Mouse (Mus musculus): ENCODE results near the gene Dync1li1. TPM values are rescaled to one million over a fixed set of nuclear protein-coding genes. Genes with fewer than 3 reads are reported as not detected.
A peak's percentile ranks its signal among the peaks of the same experiment; 100 is the strongest.

Gene Dync1li1
- total and polyA plus RNA-seq, 3 experiments = 35.2 to 40.0 TPM; not detected in 1

DNA sequence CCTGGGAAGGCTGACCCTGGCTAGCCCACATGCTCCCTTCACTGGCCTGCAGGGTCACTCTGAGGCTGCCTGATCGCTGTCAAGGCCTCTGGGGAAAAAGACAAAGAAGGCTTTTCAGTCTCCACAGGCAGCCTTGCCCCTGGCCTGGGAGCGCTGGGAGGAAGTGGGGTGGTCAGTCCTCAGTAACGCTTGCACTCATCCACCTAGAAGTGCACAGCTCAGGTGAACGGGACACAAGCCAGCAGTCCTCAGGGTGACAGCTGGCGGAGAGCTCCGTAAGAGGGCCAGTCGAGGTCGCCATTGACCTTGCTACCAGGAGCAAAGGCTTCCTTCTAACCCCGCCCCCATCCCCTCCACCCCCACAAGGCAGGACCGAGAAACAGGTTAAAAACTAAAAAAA, 79.5 kb downstream of the Dync1li1 start:
- H3K9me3 ChIP-seq (replicated peaks; ENCODE audit: insufficient read depth, low read length) = no peaks in the 10 kb centered on the region
- peak in 1 of 2 experiments; percentile 30; a peak in 1 of 4 replicates for TF ChIP-seq POLR2A (IDR thresholded peaks at IDR 0.05; ENCODE audit: control insufficient read depth in 1 of 2, insufficient read depth in 1 of 2, low read depth in 1 of 2, low read length in 2 of 2, poor library complexity in 1 of 2)
- no peak for TF ChIP-seq MAFK (IDR thresholded peaks at IDR 0.05; ENCODE audit: borderline replicate concordance, low read depth, low read length)
- no peak for TF ChIP-seq TBP (IDR thresholded peaks at IDR 0.05; ENCODE audit: low read depth, low read length)
- H3K4me3 ChIP-seq (ENCODE audit: control insufficient read depth in 1 of 2, insufficient read depth in 1 of 2, low read depth in 2 of 2, low read length in 2 of 2) = no peak overlapping the region
- peaks cover 0 to 28% of the 10 kb centered on the region in 2 experiments; a peak in 2 of 4 replicates for H3K36me3 ChIP-seq (ENCODE audit: control insufficient read depth in 1 of 2, insufficient read depth in 2 of 2, low read length in 2 of 2)
- DNase-seq (ENCODE audit: low read depth, low spot score) = no peak
- H3K27me3 ChIP-seq (ENCODE audit: control insufficient read depth in 1 of 2, insufficient read depth in 2 of 2, low read length in 2 of 2) = no peaks in the 10 kb centered on the region
- no peak overlapping the region for H3K9ac ChIP-seq (ENCODE audit: control insufficient read depth, low read depth, low read length, poor library complexity, severe bottlenecking)
- peaks cover 8% of the 10 kb centered on the region; the same call in 1 of the 2 replicates for H3K79me2 ChIP-seq (ENCODE audit: control insufficient read depth, insufficient read depth, low read length, poor library complexity)
- no peak overlapping the region for H3K27ac ChIP-seq (ENCODE audit: control insufficient read depth, low read depth, low read length)
- H3K4me1 ChIP-seq (ENCODE audit: control insufficient read depth in 1 of 2, insufficient read depth in 2 of 2, low read length in 2 of 2) = no peaks in the 10 kb centered on the region

DNA sequence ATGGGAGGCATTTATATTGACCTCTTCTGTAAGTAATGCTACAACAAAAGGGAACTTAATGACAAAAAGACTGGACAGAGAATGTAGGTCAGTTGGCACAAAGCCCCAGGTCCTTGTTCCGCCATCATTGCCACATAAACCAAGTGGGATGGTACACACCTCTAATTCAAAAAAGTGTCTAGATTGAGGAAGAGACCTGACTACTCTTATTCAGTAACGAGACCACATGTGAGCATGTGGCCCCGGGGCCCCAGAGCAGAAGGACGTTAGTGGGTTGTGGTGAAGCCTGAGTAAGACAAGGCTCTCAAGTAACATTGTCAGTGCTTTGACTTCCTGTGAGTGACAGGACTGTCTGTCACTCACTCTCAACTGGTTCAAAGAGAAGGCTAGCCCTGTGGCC, 81.6 kb downstream of the Dync1li1 start:
- Histone ChIP-seq H3K4me3 (ENCODE audit: control insufficient read depth in 1 of 2, insufficient read depth in 1 of 2, low read depth in 2 of 2, low read length in 2 of 2) (no peak overlapping the region), H3K9me3 (replicated peaks; ENCODE audit: insufficient read depth, low read length) (no peaks in the 10 kb centered on the region), H3K36me3 (ENCODE audit: control insufficient read depth in 1 of 2, insufficient read depth in 2 of 2, low read length in 2 of 2) (peaks cover 2 to 24% of the 10 kb centered on the region in 2 experiments; a peak in 3 of 4 replicates)

DNA sequence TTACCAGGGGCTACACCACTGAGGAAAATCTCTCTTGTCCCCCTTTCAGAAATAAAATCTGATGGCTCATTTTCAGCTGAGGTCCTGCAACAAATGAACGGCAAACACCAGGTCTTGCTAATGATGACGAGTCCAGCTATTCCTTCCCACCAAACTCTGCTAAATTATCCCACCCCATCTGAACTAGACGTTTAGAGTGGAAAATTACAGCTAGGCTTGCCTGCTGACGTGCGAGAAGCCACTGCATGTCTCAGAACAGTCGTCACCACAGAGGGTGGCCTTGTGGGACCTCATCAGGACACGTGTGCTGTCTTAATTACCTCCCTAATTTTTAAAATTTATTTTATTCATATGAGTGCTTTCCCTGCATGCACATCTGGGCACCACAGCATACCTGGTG, 83.0 kb downstream of the Dync1li1 start:
- no peak for TF ChIP-seq USF1 (IDR thresholded peaks at IDR 0.05; ENCODE audit: low read depth, low read length)
- no peak for TF ChIP-seq POLR2AphosphoS2 (IDR thresholded peaks at IDR 0.05; ENCODE audit: low read length)
- no peak for TF ChIP-seq CTCF (IDR thresholded peaks at IDR 0.05 in 2 of 3, conservative IDR thresholded peaks at IDR 0.05 in 1 of 3; ENCODE audit: control insufficient read depth in 1 of 3, insufficient read depth in 1 of 3, low read depth in 2 of 3, low read length in 3 of 3, poor library complexity in 1 of 3, severe bottlenecking in 1 of 3)
- TF ChIP-seq MXI1 (IDR thresholded peaks at IDR 0.05; ENCODE audit: low read depth, low read length) = no peak
- TF ChIP-seq KAT2A (conservative IDR thresholded peaks at IDR 0.05; ENCODE audit: low read depth, low read length) = no peak
- no peak for TF ChIP-seq ELF1 (IDR thresholded peaks at IDR 0.05; ENCODE audit: low read depth, low read length)
- no peak for TF ChIP-seq USF2 (IDR thresholded peaks at IDR 0.05; ENCODE audit: borderline replicate concordance in 1 of 2, insufficient read depth in 1 of 2, low read depth in 1 of 2, low read length in 2 of 2)
- no peak for TF ChIP-seq TBP (IDR thresholded peaks at IDR 0.05; ENCODE audit: low read depth, low read length)
- TF ChIP-seq CHD1 (IDR thresholded peaks at IDR 0.05; ENCODE audit: low read depth, low read length) = no peak
- TF ChIP-seq RCOR1 (IDR thresholded peaks at IDR 0.05; ENCODE audit: low read depth, low read length) = no peak
- TF ChIP-seq GATA1 (IDR thresholded peaks at IDR 0.05; ENCODE audit: low read depth, low read length) = no peak
- TF ChIP-seq POLR2AphosphoS5 (IDR thresholded peaks at IDR 0.05; ENCODE audit: borderline replicate concordance, low read depth, low read length) = no peak
- no peak for TF ChIP-seq SMC3 (IDR thresholded peaks at IDR 0.05; ENCODE audit: low read depth, low read length)
- no peak for TF ChIP-seq JUND (IDR thresholded peaks at IDR 0.05; ENCODE audit: low read depth, low read length)
- no peak for DNase-seq (ENCODE audit: low read depth, low spot score)
- Histone ChIP-seq H3K4me1 (ENCODE audit: control insufficient read depth in 1 of 2, insufficient read depth in 2 of 2, low read length in 2 of 2) (peaks cover 0 to 5% of the 10 kb centered on the region in 2 experiments; a peak in 2 of 4 replicates), H3K9ac (ENCODE audit: control insufficient read depth, low read depth, low read length, poor library complexity, severe bottlenecking) (no peak overlapping the region), H3K27me3 (ENCODE audit: control insufficient read depth in 1 of 2, insufficient read depth in 2 of 2, low read length in 2 of 2) (no peaks in the 10 kb centered on the region), H3K36me3 (ENCODE audit: control insufficient read depth in 1 of 2, insufficient read depth in 2 of 2, low read length in 2 of 2) (peaks cover 15 to 25% of the 10 kb centered on the region in 2 experiments), H3K4me3 (ENCODE audit: control insufficient read depth in 1 of 2, insufficient read depth in 1 of 2, low read depth in 2 of 2, low read length in 2 of 2) (no peak overlapping the region), H3K9me3 (replicated peaks; ENCODE audit: insufficient read depth, low read length) (no peaks in the 10 kb centered on the region), H3K27ac (ENCODE audit: control insufficient read depth, low read depth, low read length) (no peak overlapping the region), H3K79me2 (ENCODE audit: control insufficient read depth, insufficient read depth, low read length, poor library complexity) (peaks cover 34% of the 10 kb centered on the region)

More for the DNA sequence above, 81.6 kb downstream of the Dync1li1 start:
- Histone ChIP-seq H3K27me3 (ENCODE audit: control insufficient read depth in 1 of 2, insufficient read depth in 2 of 2, low read length in 2 of 2) (no peaks in the 10 kb centered on the region), H3K79me2 (ENCODE audit: control insufficient read depth, insufficient read depth, low read length, poor library complexity) (peaks cover 22% of the 10 kb centered on the region), H3K9ac (ENCODE audit: control insufficient read depth, low read depth, low read length, poor library complexity, severe bottlenecking) (no peak overlapping the region), H3K4me1 (ENCODE audit: control insufficient read depth in 1 of 2, insufficient read depth in 2 of 2, low read length in 2 of 2) (no peaks in the 10 kb centered on the region), H3K27ac (ENCODE audit: control insufficient read depth, low read depth, low read length) (no peak overlapping the region)
- DNase-seq (ENCODE audit: low read depth, low spot score) = peak; percentile 25
- TF ChIP-seq POLR2AphosphoS2 (IDR thresholded peaks at IDR 0.05; ENCODE audit: low read length) (0 out of 2 replicates have a peak, but pooled peaks have one; percentile 35), EP300 (IDR thresholded peaks at IDR 0.05; ENCODE audit: low read depth in 1 of 2, low read length in 2 of 2) (no peak), ETS1 (IDR thresholded peaks at IDR 0.05; ENCODE audit: low read depth, low read length) (no peak), MAZ (IDR thresholded peaks at IDR 0.05; ENCODE audit: low read depth, low read length) (no peak), KAT2A (conservative IDR thresholded peaks at IDR 0.05; ENCODE audit: low read depth, low read length) (no peak), ZNF384 (IDR thresholded peaks at IDR 0.05; ENCODE audit: low read depth, low read length) (no peak), RAD21 (IDR thresholded peaks at IDR 0.05; ENCODE audit: low read depth, low read length) (no peak), MYC (IDR thresholded peaks at IDR 0.05; ENCODE audit: low read depth, low read length) (no peak)

Data from MEL (cell line).